Mouse (Mus musculus) kidney, postnatal 0 days (tissue): ENCODE data around the gene Tnfrsf1a. TPM values are rescaled to one million over a fixed set of nuclear protein-coding genes. Genes with fewer than 3 reads are reported as not detected.

ENCODE experiments used
- ATAC-seq: fragments of 200-750 bp; cut with Nextera tagmentation; replicated peaks from 2 replicates; pipeline ENCODE4 v1.8.0; 2017; ENCODE audit warnings: low read depth, moderate number of reproducible peaks, moderate TSS enrichment, moderate library complexity; ENCODE audit not compliant: low FRiP score
- DNase-seq: peaks from one replicate; pipeline ENCODE4 v3.0.0-alpha.2; 2016; ENCODE audit warnings: low spot score
- H3K27ac ChIP-seq: fragments of 300-500 bp; sonication (generic); 2 replicates; pipeline ENCODE4 v1.5.1; 2014; ENCODE audit warnings: mild to moderate bottlenecking
- H3K27me3 ChIP-seq: fragments of 300-500 bp; sonication (generic); 2 replicates; pipeline ENCODE4 v1.6.1; 2014; ENCODE audit warnings: low read length, mixed read lengths; ENCODE audit not compliant: insufficient read depth
- H3K36me3 ChIP-seq: fragments of 300-500 bp; sonication (generic); 2 replicates; pipeline ENCODE4 v1.6.1; 2014; ENCODE audit warnings: low read length, mixed read lengths; ENCODE audit not compliant: insufficient read depth
- H3K4me1 ChIP-seq: fragments of 300-500 bp; sonication (generic); replicated peaks from 2 replicates; pipeline ENCODE4 v1.6.1; 2014; ENCODE audit warnings: antibody characterized with exemption, low read length, mixed read lengths; ENCODE audit not compliant: insufficient read depth
- H3K4me2 ChIP-seq: fragments of 300-500 bp; sonication (generic); 2 replicates; pipeline ENCODE4 v1.6.1; 2014; ENCODE audit warnings: mild to moderate bottlenecking, low read length, moderate library complexity, mixed read lengths
- H3K4me3 ChIP-seq: fragments of 300-500 bp; sonication (generic); replicated peaks from 2 replicates; pipeline ENCODE4 v1.5.1; 2014; ENCODE audit warnings: low read depth, low read length
- H3K9ac ChIP-seq: fragments of 300-500 bp; sonication (generic); 2 replicates; pipeline ENCODE4 v1.6.1; 2014; ENCODE audit warnings: low read depth, low read length
- H3K9me3 ChIP-seq: fragments of 300-500 bp; sonication (generic); replicated peaks from 2 replicates; pipeline ENCODE4 v1.6.1; 2016; ENCODE audit warnings: low read length, inconsistent platforms, mixed read lengths
- CTCF ChIP-seq: IDR thresholded peaks from 2 replicates; pipeline ENCODE4 v1.5.1; 2016; ENCODE audit warnings: antibody characterized with exemption, low read depth, mild to moderate bottlenecking, moderate library complexity
- WGBS: fragments of 180-500 bp; shearing (Covaris S2); extraction: QIAGEN DNeasy Blood & Tissue Kit; methylation state at CpG from one replicate; pipeline ENCODE4 v1.1.7; 2014; 5-methylcytosine and 5-hydroxymethylcytosine counted together
- polyA plus RNA-seq: library from polyadenylated mRNA; unstranded; fragments of >200 nt; fragmentation: Nextera tagmentation; extraction: Ambion mirVana; gene quantifications from 2 replicates; pipeline ENCODE4 v1.2.1, GENCODE M21; 2015

Gene Tnfrsf1a
- polyA plus RNA-seq, 1 experiment from 2014 or later, result 77.9 TPM

DNA sequence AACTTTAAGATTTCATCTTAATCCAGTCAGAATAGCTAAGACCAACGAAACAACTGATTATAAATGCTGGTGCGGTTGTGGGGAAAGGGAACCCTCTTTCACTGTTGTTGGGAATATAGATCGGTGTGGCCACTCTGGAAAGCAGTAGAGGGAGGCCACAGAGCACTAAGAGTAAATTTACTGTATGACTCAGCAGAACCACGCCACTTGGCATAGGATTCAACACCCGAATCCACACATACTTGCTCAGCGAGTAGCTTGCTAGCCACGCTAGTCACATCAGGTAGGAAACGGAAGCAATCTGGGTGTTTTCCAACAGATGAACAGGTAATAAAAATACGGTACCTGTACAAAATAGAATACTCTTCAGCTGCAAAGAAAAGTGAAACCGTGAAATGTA is 58.5 kb downstream of the Tnfrsf1a start:
- H3K4me2 ChIP-seq, result no peak overlapping the region
- no peaks in the 10 kb centered on the region for H3K27me3 ChIP-seq
- no peak for DNase-seq
- H3K9ac ChIP-seq, result no peak overlapping the region
- TF ChIP-seq CTCF, result no peak
- ATAC-seq, result no peak
- 92% methylated on average over 10 of the region's 10 CpGs for WGBS
- no peaks in the 10 kb centered on the region for H3K9me3 ChIP-seq
- H3K36me3 ChIP-seq, result no peaks in the 10 kb centered on the region
- H3K27ac ChIP-seq, result no peak overlapping the region
- no peak overlapping the region for H3K4me3 ChIP-seq
- no peaks in the 10 kb centered on the region for H3K4me1 ChIP-seq

GRCm38 (mm10) chr6:125410551-125410950 is 61.4 kb downstream of the Tnfrsf1a start:
- no peak overlapping the region for H3K27ac ChIP-seq
- no peak overlapping the region for H3K4me3 ChIP-seq
- 44% methylated on average over 11 of the region's 11 CpGs for WGBS
- TF ChIP-seq CTCF, result no peak
- H3K27me3 ChIP-seq, result no peaks in the 10 kb centered on the region
- no peak overlapping the region for H3K9ac ChIP-seq
- H3K36me3 ChIP-seq, result no peaks in the 10 kb centered on the region
- no peak for DNase-seq
- peak overlapping the region; percentile 11; the same call in 1 of the 2 replicates for H3K4me2 ChIP-seq
- no peaks in the 10 kb centered on the region for H3K4me1 ChIP-seq
- no peaks in the 10 kb centered on the region for H3K9me3 ChIP-seq
- ATAC-seq, result no peak

GRCm38 (mm10) chr6:125410995-125411547 is 61.9 kb downstream of the Tnfrsf1a start:
- Histone ChIP-seq H3K4me3 (no peak overlapping the region), H3K27ac (no peak overlapping the region), H3K36me3 (no peaks in the 10 kb centered on the region), H3K4me1 (no peaks in the 10 kb centered on the region), H3K9ac (no peak overlapping the region), H3K27me3 (no peaks in the 10 kb centered on the region), H3K9me3 (no peaks in the 10 kb centered on the region), H3K4me2 (peak overlapping the region; percentile 11; the same call in 1 of the 2 replicates)
- DNase-seq (no peak), ATAC-seq (no peak)
- 47% methylated on average over 8 of the region's 8 CpGs for WGBS
- no peak for TF ChIP-seq CTCF

DNA sequence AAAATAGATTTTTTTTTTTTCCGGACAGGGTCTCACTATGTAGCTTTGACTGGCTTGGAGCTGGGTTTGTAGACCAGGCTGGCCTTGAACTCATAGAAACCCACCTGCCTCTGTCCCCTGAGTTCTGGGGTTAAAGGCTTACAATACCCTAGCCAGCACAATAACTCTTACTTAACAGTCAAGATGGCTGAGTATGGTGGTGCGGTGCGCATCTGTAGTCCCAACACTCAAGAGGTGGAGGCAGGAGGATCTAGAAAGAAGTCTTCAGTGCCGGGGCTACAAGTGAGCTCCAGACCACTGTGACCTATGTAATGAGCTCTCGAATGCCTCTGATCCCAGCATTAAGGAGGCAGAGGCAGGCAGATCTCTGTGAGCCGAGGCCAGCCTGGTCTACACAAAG is 62.5 kb downstream of the Tnfrsf1a start:
- H3K36me3 ChIP-seq, result no peaks in the 10 kb centered on the region
- H3K27me3 ChIP-seq, result no peaks in the 10 kb centered on the region
- no peak for DNase-seq
- no peak overlapping the region for H3K4me3 ChIP-seq
- TF ChIP-seq CTCF, result no peak
- no peak overlapping the region for H3K4me2 ChIP-seq
- no peak overlapping the region for H3K9ac ChIP-seq
- no peak for ATAC-seq
- H3K27ac ChIP-seq, result no peak overlapping the region
- H3K4me1 ChIP-seq, result no peaks in the 10 kb centered on the region
- H3K9me3 ChIP-seq, result no peaks in the 10 kb centered on the region
- WGBS, result 95% methylated on average over 6 of the region's 6 CpGs

Other genes starting within 250 kb of the Tnfrsf1a start
- 41.1 and 43.2 TPM in 2 replicates for gene Nop2, start 217.5 kb upstream of the Tnfrsf1a start, polyA plus RNA-seq
- 8.1 and 8.7 TPM in 2 replicates for gene Iffo1, start 204.1 kb upstream of the Tnfrsf1a start, polyA plus RNA-seq
- gene Gapdh, start 182.9 kb upstream of the Tnfrsf1a start, polyA plus RNA-seq, result 1,529 and 1,548 TPM in 2 replicates
- 43.8 and 48.0 TPM in 2 replicates for gene Ncapd2, start 157.7 kb upstream of the Tnfrsf1a start, polyA plus RNA-seq
- 275 and 288 TPM in 2 replicates for gene Mrpl51, start 157.6 kb upstream of the Tnfrsf1a start, polyA plus RNA-seq
- gene Vamp1, start 133.8 kb upstream of the Tnfrsf1a start, polyA plus RNA-seq, result 4.0 and 4.4 TPM in 2 replicates
- 6.3 and 7.2 TPM in 2 replicates for gene Tapbpl, start 117.5 kb upstream of the Tnfrsf1a start, polyA plus RNA-seq
- 0.93 and 1.2 TPM in 2 replicates for gene Cd27, start 112.4 kb upstream of the Tnfrsf1a start, polyA plus RNA-seq
- gene Tuba3a, start 63.3 kb upstream of the Tnfrsf1a start, polyA plus RNA-seq, result 0.17 TPM in 1 of 2 replicates, not detected in the other
- gene Ltbr, start 35.5 kb upstream of the Tnfrsf1a start, polyA plus RNA-seq, result 69.8 and 71.6 TPM in 2 replicates
- gene Scnn1a, start 28.7 kb upstream of the Tnfrsf1a start, polyA plus RNA-seq, result 19.9 and 22.7 TPM in 2 replicates
- gene Plekhg6, start 31.4 kb downstream of the Tnfrsf1a start, polyA plus RNA-seq, result 3.1 and 3.4 TPM in 2 replicates
- gene Cd9, start 145.4 kb downstream of the Tnfrsf1a start, polyA plus RNA-seq, result 271 and 278 TPM in 2 replicates
- gene Vwf, start 197.4 kb downstream of the Tnfrsf1a start, polyA plus RNA-seq, result 4.5 and 5.1 TPM in 2 replicates